Mouse (Mus musculus) G1E (cell line): ENCODE results near the gene Kif18b.

ENCODE experiments used
- CTCF ChIP-seq: IDR thresholded peaks from 2 replicates; pipeline ENCODE4 v1.5.1; 2012; ENCODE audit warnings: low read depth, low read length, inconsistent platforms, mixed read lengths
- GATA1 ChIP-seq: IDR thresholded peaks from 2 replicates; pipeline ENCODE4 v1.6.1; 2012; ENCODE audit warnings: borderline replicate concordance, low read length, inconsistent platforms, mixed read lengths
- POLR2AphosphoS5 ChIP-seq: IDR thresholded peaks from 2 replicates; pipeline ENCODE4 v1.6.1; 2012; ENCODE audit warnings: low read depth, low read length, inconsistent platforms; ENCODE audit not compliant: insufficient replicate concordance

DNA sequence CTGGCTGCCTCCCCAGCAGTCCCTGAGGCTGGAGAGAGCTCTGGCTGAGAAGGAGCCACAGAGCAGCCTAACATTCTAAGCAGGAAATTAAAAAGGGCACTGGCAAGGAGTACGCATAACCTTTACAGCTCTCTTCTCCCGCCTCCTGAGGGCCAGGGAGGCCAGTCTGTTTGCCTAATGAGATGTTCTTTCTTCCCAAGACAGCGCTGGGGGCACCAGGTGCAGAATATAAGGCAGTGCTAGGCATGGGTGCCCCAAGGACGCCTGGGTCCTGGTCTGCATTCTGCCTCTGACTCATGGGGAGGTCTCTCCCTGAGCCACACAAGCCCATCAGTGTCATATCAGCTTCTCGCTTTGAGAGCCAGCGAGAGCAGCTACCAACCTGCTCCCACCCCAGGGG, 3.4 kb downstream of the Kif18b start:
- no peak for TF ChIP-seq CTCF
- no peak for TF ChIP-seq GATA1
- TF ChIP-seq POLR2AphosphoS5: no peak
